Mouse (Mus musculus) hindbrain, embryonic 10.5 days (tissue): Measurements from ENCODE around the gene Ctsd. TPM values are rescaled to one million over a fixed set of nuclear protein-coding genes. Genes with fewer than 3 reads are reported as not detected.
A peak's percentile ranks its signal among the peaks of the same experiment; 100 is the strongest.
"Not testable (repeated sequence)": the region's sequence is repeated elsewhere in the genome, so short reads cannot be mapped to it uniquely, and the experiment has no call there.

Source experiments
- DNase-seq: peaks from one replicate; pipeline ENCODE4 v3.0.0-alpha.2; 2017; ENCODE audit warnings: low spot score
- H3K27ac ChIP-seq: fragments of 300-500 bp; sonication (generic); 2 replicates; pipeline ENCODE4 v1.5.1; 2016; ENCODE audit warnings: mild to moderate bottlenecking, moderate library complexity
- H3K27me3 ChIP-seq: fragments of 300-500 bp; sonication (generic); 2 replicates; pipeline ENCODE4 v1.6.1; 2016; ENCODE audit warnings: mild to moderate bottlenecking; ENCODE audit not compliant: poor library complexity, insufficient read depth, severe bottlenecking
- H3K36me3 ChIP-seq: fragments of 300-500 bp; sonication (generic); 2 replicates; pipeline ENCODE4 v1.6.1; 2016; ENCODE audit warnings: mild to moderate bottlenecking, moderate library complexity
- H3K4me1 ChIP-seq: fragments of 300-500 bp; sonication (generic); replicated peaks from 2 replicates; pipeline ENCODE4 v1.6.1; 2016; ENCODE audit warnings: mild to moderate bottlenecking
- H3K4me3 ChIP-seq: fragments of 300-500 bp; sonication (generic); 2 replicates; pipeline ENCODE4 v1.5.1; 2016; ENCODE audit warnings: mild to moderate bottlenecking, moderate library complexity
- H3K9me3 ChIP-seq: fragments of 300-500 bp; sonication (generic); 2 replicates; pipeline ENCODE4 v1.6.1; 2016; ENCODE audit warnings: mild to moderate bottlenecking, moderate library complexity
- WGBS: fragments of 180-500 bp; shearing (Covaris S2); methylation state at CpG from one replicate; pipeline ENCODE4 v1.1.7; 2016; 5-methylcytosine and 5-hydroxymethylcytosine counted together
- polyA plus RNA-seq: library from polyadenylated mRNA; unstranded; fragments of >200 nt; fragmentation: Nextera tagmentation; extraction: Ambion mirVana; gene quantifications from 2 replicates; pipeline ENCODE4 v1.2.1, GENCODE M21; 2016

Ctsd gene
- polyA plus RNA-seq, 1 experiment from 2014 or later = 198 TPM

DNA sequence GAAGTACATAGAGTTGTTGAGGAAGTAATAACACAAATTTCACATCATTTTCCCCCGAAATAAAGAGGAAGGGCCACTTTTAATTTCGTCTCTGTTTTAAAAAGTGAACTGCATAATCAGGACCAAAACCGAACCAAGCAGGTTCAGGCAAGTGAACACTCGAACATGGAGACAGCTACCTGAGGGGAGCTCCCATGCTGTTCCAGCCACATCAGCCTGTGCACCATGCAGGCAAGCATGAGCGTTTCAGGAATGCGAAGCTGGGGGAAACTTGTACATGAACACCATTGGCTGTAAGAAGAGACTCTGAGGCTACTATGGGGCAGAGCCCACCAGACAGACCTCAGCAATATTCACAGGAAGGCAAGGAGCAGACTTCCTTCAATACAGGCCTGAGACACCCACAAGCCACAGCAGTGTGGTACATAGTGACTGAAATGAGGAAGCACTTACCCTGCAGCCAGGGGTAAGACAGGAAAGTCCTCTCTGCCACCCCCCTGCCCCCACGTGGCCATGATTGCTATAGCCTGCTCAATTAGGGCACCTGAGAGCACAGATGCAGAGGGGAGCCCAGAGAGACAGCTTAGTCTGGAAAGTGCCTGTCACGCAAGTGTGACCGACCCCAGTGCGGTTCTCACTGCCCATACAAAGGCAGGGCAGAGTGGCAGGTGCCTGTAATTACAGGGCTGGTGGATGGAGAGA, 47.4 kb downstream of the Ctsd start:
- H3K36me3 ChIP-seq = no peaks in the 10 kb centered on the region

DNA sequence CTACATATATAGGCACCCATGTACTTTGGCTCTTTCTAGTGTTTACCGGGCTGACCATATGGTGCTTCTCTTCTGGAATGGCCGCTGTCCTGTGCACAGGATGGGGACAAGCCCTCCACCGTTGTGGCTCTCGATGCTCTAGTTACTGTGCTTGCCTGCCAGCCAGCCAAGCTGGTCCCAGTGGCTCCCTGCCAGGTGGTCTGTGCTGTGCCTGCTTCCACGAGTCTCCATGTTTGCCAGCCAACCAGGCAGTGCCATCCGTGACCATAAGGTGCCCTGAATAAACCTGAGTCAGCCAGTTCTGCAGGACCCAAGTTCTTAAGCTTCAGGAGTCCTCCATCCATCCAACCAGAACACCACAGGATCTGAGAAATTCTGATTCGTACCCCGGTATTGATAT, 52.7 kb downstream of the Ctsd start:
- 84% methylated on average over 8 of the region's 8 CpGs for WGBS
- no peak for DNase-seq
- no peaks in the 10 kb centered on the region for H3K9me3 ChIP-seq
- H3K27ac ChIP-seq = peak overlapping the region; percentile 77
- no peaks in the 10 kb centered on the region; the same call in 1 of the 2 replicates for H3K27me3 ChIP-seq
- no peak overlapping the region for H3K4me3 ChIP-seq
- peaks cover 10% of the 10 kb centered on the region; the same call in 1 of the 2 replicates for H3K4me1 ChIP-seq
- H3K36me3 ChIP-seq = no peaks in the 10 kb centered on the region

More for the DNA sequence above, 47.4 kb downstream of the Ctsd start:
- Histone ChIP-seq H3K9me3 (no peaks in the 10 kb centered on the region), H3K27ac (0 out of 2 replicates have a peak overlapping the region, but pooled peaks have one; percentile 42), H3K27me3 (no peaks in the 10 kb centered on the region; the same call in 1 of the 2 replicates), H3K4me1 (0 out of 2 replicates have a peak, but pooled peaks cover 6% of the 10 kb centered on the region), H3K4me3 (no peak overlapping the region)
- 61% methylated on average over 10 of the region's 10 CpGs for WGBS
- no peak for DNase-seq

DNA sequence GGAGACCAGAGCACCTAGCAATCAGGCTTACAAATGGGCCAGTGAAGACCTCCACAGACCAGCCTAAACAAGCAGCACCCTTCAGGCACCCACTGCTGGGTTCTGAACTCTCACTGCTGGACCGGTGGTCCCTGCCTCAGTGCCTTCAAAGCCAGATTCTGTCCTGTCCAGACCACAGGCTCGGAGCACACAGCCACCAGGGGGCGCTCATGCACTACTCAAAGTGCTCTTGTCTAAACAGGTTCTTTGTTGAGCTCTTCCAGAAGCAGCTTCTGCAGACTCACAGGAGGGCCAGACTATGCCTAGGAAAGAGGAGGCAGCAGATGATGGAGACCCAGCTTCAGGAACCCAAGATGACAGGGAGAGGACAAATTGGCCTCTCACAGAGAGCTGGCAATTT, 53.6 kb downstream of the Ctsd start:
- no peaks in the 10 kb centered on the region for H3K27me3 ChIP-seq
- H3K4me1 ChIP-seq = peaks cover 17% of the 10 kb centered on the region
- no peaks in the 10 kb centered on the region for H3K36me3 ChIP-seq
- H3K4me3 ChIP-seq = no peak overlapping the region
- peak overlapping the region; percentile 77 for H3K27ac ChIP-seq
- H3K9me3 ChIP-seq = no peaks in the 10 kb centered on the region
- DNase-seq = peak; percentile 91
- WGBS = 0% methylated on average over 3 of the region's 3 CpGs

DNA sequence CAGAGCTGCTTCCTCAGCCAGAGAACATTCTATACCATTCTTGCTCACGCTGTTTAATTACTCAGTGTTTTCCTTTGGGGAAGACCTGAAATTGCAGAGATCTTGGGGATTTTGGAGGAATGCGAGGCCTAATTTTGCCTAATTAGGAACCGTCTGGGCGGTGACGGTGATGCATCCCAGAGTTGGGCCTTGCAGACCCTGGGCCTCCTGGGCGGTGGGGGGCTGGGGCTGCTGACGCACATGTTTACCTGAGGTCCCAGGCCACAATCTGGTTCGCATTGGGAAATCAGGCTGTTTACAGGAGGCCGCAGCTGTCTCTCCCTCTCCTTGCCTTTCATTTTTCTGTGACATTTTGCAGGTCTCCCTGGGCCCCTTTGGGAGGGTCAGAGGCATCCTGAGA, 55.1 kb downstream of the Ctsd start:
- H3K36me3 ChIP-seq, DNase-seq, H3K27me3 ChIP-seq, H3K4me3 ChIP-seq, H3K9me3 ChIP-seq, H3K27ac ChIP-seq: not testable (repeated sequence)
- H3K4me1 ChIP-seq = peaks cover 29% of the 10 kb centered on the region
- WGBS = 76% methylated on average over 6 of the region's 9 CpGs

DNA sequence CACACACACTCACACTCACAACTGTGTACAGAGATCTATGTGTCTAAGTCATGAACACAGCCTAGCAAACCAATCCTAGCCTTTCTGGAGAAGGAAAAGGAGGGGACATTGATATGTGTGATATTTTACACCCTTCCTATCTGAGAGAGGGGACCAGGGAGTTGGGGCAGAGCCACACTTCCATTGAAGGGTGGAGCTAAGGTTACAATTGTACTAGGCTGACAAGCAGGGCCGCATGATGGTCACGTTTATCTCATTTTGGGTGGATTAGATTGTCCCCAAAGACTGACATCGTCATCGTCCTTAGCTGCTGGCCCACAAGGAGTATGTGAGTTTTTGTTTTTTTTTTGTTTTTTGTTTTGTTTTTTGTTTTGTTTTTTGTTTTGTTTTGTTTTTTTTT, 56.6 kb downstream of the Ctsd start:
- Histone ChIP-seq H3K27ac (no peak overlapping the region), H3K4me3 (no peak overlapping the region), H3K4me1 (peaks cover 32% of the 10 kb centered on the region), H3K27me3 (no peaks in the 10 kb centered on the region), H3K9me3 (no peaks in the 10 kb centered on the region), H3K36me3 (no peaks in the 10 kb centered on the region)
- no peak for DNase-seq
- WGBS = 84% methylated on average over 4 of the region's 4 CpGs

DNA sequence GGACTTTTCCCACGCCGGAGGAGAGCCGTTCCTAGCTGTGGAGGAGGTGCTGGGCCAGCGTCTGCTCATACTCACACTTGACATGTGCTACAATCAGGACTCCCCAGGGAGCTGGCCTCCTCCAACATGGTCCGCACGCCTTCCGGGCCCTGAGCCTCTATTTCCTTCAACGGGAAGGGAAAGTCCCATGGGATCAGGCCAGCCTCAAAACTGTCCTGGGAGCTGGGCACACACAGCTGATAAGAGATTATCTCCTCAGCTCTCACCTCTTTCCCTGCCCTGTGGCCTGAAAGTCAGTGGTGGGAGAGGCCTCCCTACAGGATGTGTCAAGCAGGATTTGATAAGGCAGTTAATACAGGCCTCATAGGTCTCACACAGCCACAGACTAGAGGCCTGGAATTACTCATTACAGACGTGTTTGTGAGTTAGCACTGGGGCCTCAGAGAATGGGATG, 57.5 kb downstream of the Ctsd start:
- no peak for DNase-seq

DNA sequence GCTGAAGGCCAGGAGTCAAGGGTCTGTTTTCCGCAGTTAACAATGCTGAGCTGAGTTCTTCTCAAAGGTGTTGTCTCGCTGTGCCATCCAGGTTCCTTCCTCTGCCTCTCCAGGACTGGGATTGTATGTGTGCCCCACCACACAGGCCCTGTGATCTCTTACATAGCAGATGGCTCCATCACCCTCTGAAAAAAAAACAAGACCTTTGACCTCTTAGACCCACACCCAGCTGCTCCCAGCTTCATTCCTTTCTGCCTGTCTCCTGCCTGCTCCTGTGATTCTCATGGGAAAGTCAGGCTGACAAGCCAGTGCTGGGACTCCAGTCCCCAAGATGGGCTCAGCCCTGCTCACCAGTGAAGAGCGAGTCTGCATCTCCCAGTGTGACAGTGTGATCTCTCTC, 59.3 kb downstream of the Ctsd start:
- Histone ChIP-seq H3K27ac (peak overlapping the region; percentile 68), H3K27me3 (no peaks in the 10 kb centered on the region), H3K9me3 (no peaks in the 10 kb centered on the region), H3K4me3 (no peak overlapping the region), H3K4me1 (peaks cover 25% of the 10 kb centered on the region), H3K36me3 (no peaks in the 10 kb centered on the region)
- WGBS = 46% methylated on average over 3 of the region's 3 CpGs
- DNase-seq = peak; percentile 43

More for the DNA sequence above, 57.5 kb downstream of the Ctsd start:
- Histone ChIP-seq H3K27ac (0 out of 2 replicates have a peak overlapping the region, but pooled peaks have one; percentile 18), H3K9me3 (no peaks in the 10 kb centered on the region), H3K4me3 (no peak overlapping the region), H3K36me3 (no peaks in the 10 kb centered on the region), H3K4me1 (peaks cover 32% of the 10 kb centered on the region), H3K27me3 (no peaks in the 10 kb centered on the region)
- WGBS = 66% methylated on average over 9 of the region's 9 CpGs

DNA sequence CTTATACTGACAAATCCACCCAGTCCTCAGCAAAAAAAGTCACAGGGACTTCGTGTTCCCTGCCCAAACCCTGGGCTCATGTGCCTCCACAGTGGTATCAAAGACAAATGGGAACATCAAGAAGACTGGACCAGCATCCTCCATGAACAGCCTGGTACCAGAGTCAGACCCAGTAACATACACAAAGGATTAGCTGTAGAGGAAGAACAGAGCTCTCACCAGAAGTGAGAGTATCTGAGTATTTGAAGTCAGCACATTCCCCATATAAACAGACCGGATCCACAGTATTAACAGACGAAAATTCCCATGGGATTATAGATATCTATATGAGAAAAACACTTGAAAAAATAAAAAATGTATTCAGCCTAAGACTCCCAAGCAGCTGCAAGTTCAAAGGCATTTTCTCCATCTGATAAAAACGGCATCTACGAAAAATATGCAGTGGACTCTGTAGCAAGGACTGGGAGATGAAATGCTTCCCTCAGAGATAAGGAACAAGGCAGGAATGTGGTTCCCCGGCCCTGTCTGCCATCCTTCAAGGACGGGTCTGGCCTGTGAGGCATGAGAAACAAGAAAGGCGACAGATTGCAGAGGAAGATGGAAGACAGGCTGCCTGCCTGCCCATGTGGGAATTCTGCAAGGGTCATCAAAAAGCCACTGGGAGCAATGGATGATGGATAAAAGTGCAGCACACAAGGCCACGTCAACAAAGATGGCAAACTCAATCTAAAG, 61.0 kb downstream of the Ctsd start:
- Histone ChIP-seq H3K27me3 (no peaks in the 10 kb centered on the region), H3K27ac (peak overlapping the region; percentile 43; the same call in 1 of the 2 replicates), H3K4me1 (peaks cover 28% of the 10 kb centered on the region), H3K4me3 (no peak overlapping the region), H3K9me3 (no peaks in the 10 kb centered on the region), H3K36me3 (no peaks in the 10 kb centered on the region)
- 69% methylated on average over 9 of the region's 9 CpGs for WGBS
- DNase-seq = no peak

Other genes with a start within 250 kb of the Ctsd start
- gene Gm45337, start 243.4 kb downstream of the Ctsd start, polyA plus RNA-seq = not detected in 2 replicates
- not detected in 2 replicates for gene Gm29735, start 230.9 kb downstream of the Ctsd start, polyA plus RNA-seq
- gene Gm4553, start 222.3 kb downstream of the Ctsd start, polyA plus RNA-seq = not detected in 2 replicates
- not detected in 2 replicates for gene Krtap5-2, start 212.0 kb downstream of the Ctsd start, polyA plus RNA-seq
- not detected in 2 replicates for gene Gm10153, start 197.6 kb downstream of the Ctsd start, polyA plus RNA-seq
- not detected in 2 replicates for gene Krtap5-3, start 186.7 kb downstream of the Ctsd start, polyA plus RNA-seq
- gene Gm7579, start 176.2 kb downstream of the Ctsd start, polyA plus RNA-seq = not detected in 2 replicates
- gene Krtap5-5, start 158.1 kb downstream of the Ctsd start, polyA plus RNA-seq = not detected in 2 replicates
- gene Gm40460, start 147.0 kb downstream of the Ctsd start, polyA plus RNA-seq = not detected in 2 replicates
- gene Gm2431, start 129.7 kb downstream of the Ctsd start, polyA plus RNA-seq = not detected in 2 replicates
- not detected in 2 replicates for gene Gm4559, start 113.7 kb downstream of the Ctsd start, polyA plus RNA-seq
- not detected in 2 replicates for gene Krtap5-1, start 90.9 kb downstream of the Ctsd start, polyA plus RNA-seq
- gene Krtap5-4, start 84.5 kb downstream of the Ctsd start, polyA plus RNA-seq = not detected in 2 replicates
- 0.63 and 1.1 TPM in 2 replicates for gene Ifitm10, start 14.3 kb downstream of the Ctsd start, polyA plus RNA-seq
- 1.5 TPM in 1 of 2 replicates, not detected in the other for gene Gm49369, start 5.4 kb downstream of the Ctsd start, polyA plus RNA-seq
- not detected in 2 replicates for gene Syt8, start 46.8 kb upstream of the Ctsd start, polyA plus RNA-seq
- 1.2 and 1.3 TPM in 2 replicates for gene Tnni2, start 53.8 kb upstream of the Ctsd start, polyA plus RNA-seq
- gene Lsp1, start 72.8 kb upstream of the Ctsd start, polyA plus RNA-seq = 17.9 and 19.4 TPM in 2 replicates
- 1.1 and 3.0 TPM in 2 replicates for gene Tnnt3, start 110.8 kb upstream of the Ctsd start, polyA plus RNA-seq
- gene Mrpl23, start 144.6 kb upstream of the Ctsd start, polyA plus RNA-seq = 17.7 and 19.7 TPM in 2 replicates